Mouse (Mus musculus) lung, embryonic 14.5 days (tissue): ENCODE results near the gene Plk3. TPM values are rescaled to one million over a fixed set of nuclear protein-coding genes. Genes with fewer than 3 reads are reported as not detected.

Experiments used
- ATAC-seq: fragments of 200-750 bp; cut with Nextera tagmentation; 2 replicates; pipeline ENCODE4 v1.8.0; 2017; ENCODE audit warnings: mild to moderate bottlenecking, moderate TSS enrichment, moderate library complexity; ENCODE audit not compliant: insufficient read depth
- DNase-seq: peaks from one replicate; pipeline ENCODE4 v3.0.0-alpha.2; 2015
- H3K27ac ChIP-seq: fragments of 300-500 bp; sonication (generic); 2 replicates; pipeline ENCODE4 v1.5.1; 2014; ENCODE audit warnings: low read depth, mild to moderate bottlenecking, moderate library complexity
- H3K27me3 ChIP-seq: fragments of 300-500 bp; sonication (generic); 2 replicates; pipeline ENCODE4 v1.6.1; 2014; ENCODE audit warnings: low read length, control low read depth; ENCODE audit not compliant: insufficient read depth
- H3K36me3 ChIP-seq: fragments of 300-500 bp; sonication (generic); 2 replicates; pipeline ENCODE4 v1.6.1; 2014; ENCODE audit warnings: control low read depth; ENCODE audit not compliant: insufficient read depth
- H3K4me1 ChIP-seq: fragments of 300-500 bp; sonication (generic); 2 replicates; pipeline ENCODE4 v1.6.1; 2014; ENCODE audit warnings: antibody characterized with exemption, control low read depth; ENCODE audit not compliant: insufficient read depth
- H3K4me2 ChIP-seq: fragments of 300-500 bp; sonication (generic); 2 replicates; pipeline ENCODE4 v1.6.1; 2014; ENCODE audit warnings: mild to moderate bottlenecking
- H3K4me3 ChIP-seq: fragments of 300-500 bp; sonication (generic); 2 replicates; pipeline ENCODE4 v1.5.1; 2014; ENCODE audit warnings: low read depth, low read length
- H3K9ac ChIP-seq: fragments of 300-500 bp; sonication (generic); 2 replicates; pipeline ENCODE4 v1.6.1; 2014
- H3K9me3 ChIP-seq: fragments of 300-500 bp; sonication (generic); 2 replicates; pipeline ENCODE4 v1.6.1; 2016; ENCODE audit warnings: low read depth, low read length, control low read depth
- CTCF ChIP-seq: IDR thresholded peaks from 2 replicates; pipeline ENCODE4 v1.5.1; 2016; ENCODE audit warnings: antibody characterized with exemption, low read depth
- WGBS: fragments of 180-500 bp; shearing (Covaris S2); extraction: QIAGEN DNeasy Blood & Tissue Kit; methylation state at CpG from one replicate; pipeline ENCODE4 v1.1.7; 2014; 5-methylcytosine and 5-hydroxymethylcytosine counted together
- polyA plus RNA-seq: library from polyadenylated mRNA; unstranded; fragments of >200 nt; fragmentation: Nextera tagmentation; extraction: Ambion mirVana; gene quantifications from 2 replicates; pipeline ENCODE4 v1.2.1, GENCODE M21; 2014

Gene Plk3
- polyA plus RNA-seq, 1 experiment from 2014 or later, result 5.1 TPM

- no peak for TF ChIP-seq CTCF
- 64% methylated on average over 6 of the region's 6 CpGs for WGBS
- Histone ChIP-seq H3K36me3 (peaks cover 16% of the 10 kb centered on the region; the same call in 1 of the 2 replicates), H3K4me1 (peaks cover 14% of the 10 kb centered on the region; the same call in 1 of the 2 replicates), H3K4me2 (no peak overlapping the region), H3K9me3 (no peaks in the 10 kb centered on the region), H3K27ac (no peak overlapping the region), H3K27me3 (peaks cover 18% of the 10 kb centered on the region), H3K4me3 (no peak overlapping the region), H3K9ac (no peak overlapping the region)
- ATAC-seq, result no peak
- DNase-seq, result no peak
These were observed 2.6 kb downstream of the Plk3 start for GRCm38 (mm10) chr4:117131198-117131597.

GRCm38 (mm10) chr4:117130790-117131189, 3.0 kb downstream of the Plk3 start:
- H3K27me3 ChIP-seq, result peaks cover 18% of the 10 kb centered on the region
- no peak overlapping the region for H3K4me2 ChIP-seq
- DNase-seq, result no peak
- peaks cover 16% of the 10 kb centered on the region; the same call in 1 of the 2 replicates for H3K36me3 ChIP-seq
- ATAC-seq, result no peak
- H3K9me3 ChIP-seq, result no peaks in the 10 kb centered on the region
- H3K9ac ChIP-seq, result no peak overlapping the region
- no peak overlapping the region for H3K27ac ChIP-seq
- 79% methylated on average over 6 of the region's 6 CpGs for WGBS
- peaks cover 17% of the 10 kb centered on the region for H3K4me1 ChIP-seq
- no peak overlapping the region for H3K4me3 ChIP-seq
- TF ChIP-seq CTCF, result no peak

- TF ChIP-seq CTCF, result no peak
- Histone ChIP-seq H3K36me3 (peaks cover 16% of the 10 kb centered on the region; the same call in 1 of the 2 replicates), H3K9ac (no peak overlapping the region), H3K4me2 (no peak overlapping the region), H3K27ac (no peak overlapping the region), H3K4me1 (peaks cover 25% of the 10 kb centered on the region), H3K27me3 (peaks cover 15% of the 10 kb centered on the region), H3K9me3 (no peaks in the 10 kb centered on the region), H3K4me3 (no peak overlapping the region)
- ATAC-seq (no peak), DNase-seq (no peak)
- WGBS, result 88% methylated on average over 33 of the region's 33 CpGs
These were observed 5.6 kb downstream of the Plk3 start for GRCm38 (mm10) chr4:117127991-117128686.

- no peak for DNase-seq
- H3K4me1 ChIP-seq, result peaks cover 17% of the 10 kb centered on the region
- H3K9me3 ChIP-seq, result no peaks in the 10 kb centered on the region
- H3K9ac ChIP-seq, result peak within 1 kb of the TSS; percentile 26; the same call in 1 of the 2 replicates
- peaks cover 2% of the 10 kb centered on the region; the same call in 1 of the 2 replicates for H3K27me3 ChIP-seq
- TF ChIP-seq CTCF, result no peak
- H3K4me2 ChIP-seq, result 0 out of 2 replicates have a peak within 1 kb of the TSS, but pooled peaks have one; percentile 26
- H3K4me3 ChIP-seq, result no peak within 1 kb of the TSS
- no peak for ATAC-seq
- 86% methylated on average over 9 of the region's 9 CpGs for WGBS
- H3K27ac ChIP-seq, result peak within 1 kb of the TSS; percentile 94
- peaks cover 16% of the 10 kb centered on the region; the same call in 1 of the 2 replicates for H3K36me3 ChIP-seq
These were observed 7.0 kb downstream of the Plk3 start, which contains the start of gene Tctex1d4 for GRCm38 (mm10) chr4:117126675-117127290. TSS of gene Tctex1d4 (plus strand) at chr4:117126794.

DNA sequence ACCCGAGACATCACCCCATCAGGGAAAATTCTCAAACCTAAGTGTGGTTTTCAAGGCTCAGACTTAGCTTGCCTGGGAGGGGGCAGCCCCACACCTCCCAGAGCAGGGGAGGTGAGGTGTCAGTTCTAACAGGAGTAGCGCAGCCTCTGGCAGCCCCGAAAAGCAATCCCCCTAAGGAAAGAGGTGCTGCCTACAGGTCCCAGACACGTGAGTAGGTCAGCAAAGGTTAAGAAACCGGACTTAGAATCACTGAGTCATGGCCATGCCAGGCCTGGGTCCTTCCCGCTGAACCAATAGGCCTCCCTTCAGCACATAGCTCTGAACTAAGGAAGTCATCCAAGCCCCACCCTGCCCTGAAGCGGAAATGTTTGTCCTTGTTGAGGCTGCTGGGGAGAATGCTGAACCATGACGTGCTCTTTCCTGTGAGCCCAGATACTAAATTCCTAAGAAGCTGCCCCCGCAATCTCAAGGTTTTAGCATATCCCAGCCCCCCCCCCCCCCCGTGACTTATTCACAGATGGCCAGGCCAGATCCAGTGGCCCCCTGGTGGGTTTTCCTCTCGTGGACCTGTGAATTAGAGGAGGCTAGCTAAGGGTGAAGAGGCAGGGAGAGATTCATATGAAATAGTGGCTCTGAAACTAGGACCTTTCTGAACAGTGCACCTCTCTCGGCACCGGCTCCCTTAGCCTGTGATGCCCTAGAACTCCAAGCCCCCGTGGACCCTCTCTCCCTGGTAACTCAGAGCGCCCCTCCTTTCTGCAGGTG, 7.7 kb downstream of the Plk3 start:
- ATAC-seq, result peak; percentile 60
- 0 out of 2 replicates have a peak overlapping the region, but pooled peaks have one; percentile 26 for H3K4me2 ChIP-seq

GRCm38 (mm10) chr4:117125348-117125909, 8.3 kb downstream of the Plk3 start, which contains the start of gene Btbd19:
TSS of gene Btbd19 (minus strand) at chr4:117125725.
- Histone ChIP-seq H3K27me3 (no peaks in the 10 kb centered on the region), H3K27ac (peak within 1 kb of the TSS; percentile 94), H3K9me3 (no peaks in the 10 kb centered on the region), H3K4me1 (peaks cover 17% of the 10 kb centered on the region), H3K9ac (peak within 1 kb of the TSS; percentile 35; the same call in 1 of the 2 replicates), H3K4me2 (peak within 1 kb of the TSS; percentile 26), H3K36me3 (peaks cover 12% of the 10 kb centered on the region; the same call in 1 of the 2 replicates), H3K4me3 (no peak within 1 kb of the TSS)
- 21% methylated on average over 8 of the region's 8 CpGs for WGBS
- peak; percentile 60 for ATAC-seq
- TF ChIP-seq CTCF, result no peak
- peak; percentile 92 for DNase-seq

More for the DNA sequence above, 7.7 kb downstream of the Plk3 start:
- no peaks in the 10 kb centered on the region for H3K9me3 ChIP-seq
- peaks cover 12% of the 10 kb centered on the region; the same call in 1 of the 2 replicates for H3K36me3 ChIP-seq
- H3K4me3 ChIP-seq, result no peak overlapping the region
- H3K9ac ChIP-seq, result peak overlapping the region; percentile 26; the same call in 1 of the 2 replicates
- H3K27me3 ChIP-seq, result no peaks in the 10 kb centered on the region
- peaks cover 17% of the 10 kb centered on the region for H3K4me1 ChIP-seq
- WGBS, result 31% methylated on average over 15 of the region's 15 CpGs
- TF ChIP-seq CTCF, result no peak
- H3K27ac ChIP-seq, result peak overlapping the region; percentile 94
- DNase-seq, result peak; percentile 80
